Mouse (Mus musculus): Measurements from ENCODE around the gene Grin2d.

DNA sequence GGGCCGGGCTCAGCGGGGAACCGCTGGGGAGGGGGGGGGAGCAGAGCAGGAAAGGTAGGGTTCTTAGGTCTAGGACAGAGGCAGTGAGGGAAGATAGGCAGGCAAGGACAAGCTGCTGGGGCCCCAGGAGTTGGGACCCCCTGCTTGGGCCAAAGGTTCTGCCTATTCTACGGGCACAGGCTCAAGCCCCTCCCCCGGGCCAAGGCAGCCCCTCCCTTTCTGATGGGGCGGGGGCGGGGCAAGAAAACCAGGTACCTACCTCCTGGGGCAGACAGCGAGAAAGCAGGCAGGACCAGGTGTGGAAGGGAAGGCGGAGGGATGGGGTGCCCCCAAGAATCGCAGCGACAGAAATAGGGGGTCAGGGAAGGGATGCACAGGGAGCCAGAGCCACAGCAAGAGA is 69.7 kb downstream of the Grin2d start:
- TF ChIP-seq CTCF (IDR thresholded peaks at IDR 0.05; ENCODE audit: low read depth, low read length) (no peak), POLR2A (IDR thresholded peaks at IDR 0.05; ENCODE audit: borderline replicate concordance, low read depth, low read length) (no peak)

Data from bone marrow macrophage, adult 2 months (primary cell).